Mouse (Mus musculus): Measurements from ENCODE around the gene Camk2b. TPM values are rescaled to one million over a fixed set of nuclear protein-coding genes. Genes with fewer than 3 reads are reported as not detected.
"Not testable (repeated sequence)": the region's sequence is repeated elsewhere in the genome, so short reads cannot be mapped to it uniquely, and the experiment has no call there.

Gene Camk2b
- polyA plus RNA-seq, 2 experiments from 2014 or later = 4.3 to 16.1 TPM

GRCm38 (mm10) chr11:5934531-5934930 is 131.6 kb downstream of the Camk2b start:
- ATAC-seq = not testable (repeated sequence)

DNA sequence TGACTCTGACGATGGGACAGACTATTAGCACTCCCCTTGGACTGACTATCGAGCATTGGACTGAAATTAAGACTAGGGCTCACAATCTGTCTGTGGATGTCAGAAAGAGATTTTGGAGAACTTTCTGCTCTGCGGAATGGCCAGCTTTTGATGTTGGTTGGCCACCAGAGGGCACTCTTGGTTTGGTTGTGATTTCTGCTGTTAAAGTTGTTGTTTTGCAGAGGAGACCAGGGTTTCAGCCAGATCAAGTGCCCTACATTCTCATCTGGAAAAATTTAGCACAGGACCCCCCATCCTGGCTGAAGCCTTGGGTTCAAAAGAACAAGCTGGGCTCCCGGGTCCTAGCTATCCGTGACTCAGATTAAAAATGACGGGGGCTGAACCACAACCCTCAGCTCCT is 134.2 kb downstream of the Camk2b start:
- not testable (repeated sequence) for ATAC-seq

- ATAC-seq = no peak
Observed at GRCm38 (mm10) chr11:5930578-5930977, 135.6 kb downstream of the Camk2b start.

GRCm38 (mm10) chr11:5926696-5927220 is 139.4 kb downstream of the Camk2b start:
- no peak for ATAC-seq

GRCm38 (mm10) chr11:5924699-5925098 is 141.5 kb downstream of the Camk2b start:
- ATAC-seq = no peak

GRCm38 (mm10) chr11:5920323-5920960 is 145.7 kb downstream of the Camk2b start:
- no peak for ATAC-seq

Other genes with a start within 250 kb of the Camk2b start
- gene Polm, start 228.3 kb downstream of the Camk2b start, polyA plus RNA-seq (2017; shearing (Covaris generic)) = 10 to 100 TPM; 20.6 to 22.5 TPM
- gene Aebp1, start 204.4 kb downstream of the Camk2b start, polyA plus RNA-seq (2017; shearing (Covaris generic)) = under 1 TPM in 1 of 2 experiments, not detected in 1; 0.56 TPM
- gene Pold2, start 188.1 kb downstream of the Camk2b start, polyA plus RNA-seq (2017; shearing (Covaris generic)) = 10 to 100 TPM; 20.6 to 26.9 TPM
- not detected for gene Myl7, start 167.6 kb downstream of the Camk2b start, polyA plus RNA-seq (2017; shearing (Covaris generic))
- gene Gck, start 116.3 kb downstream of the Camk2b start, polyA plus RNA-seq (2017; shearing (Covaris generic)) = not detected
- 10 to 100 TPM; 25.6 to 26.7 TPM for gene Ykt6, start 110.7 kb downstream of the Camk2b start, polyA plus RNA-seq (2017; shearing (Covaris generic))
- not detected for gene A730071L15Rik, start 133.7 kb upstream of the Camk2b start, polyA plus RNA-seq (2017; shearing (Covaris generic))
- gene Nudcd3, start 134.1 kb upstream of the Camk2b start, polyA plus RNA-seq (2017; shearing (Covaris generic)) = 10 to 100 TPM; 28.9 to 32.6 TPM
- not detected for gene Npc1l1, start 163.8 kb upstream of the Camk2b start, polyA plus RNA-seq (2017; shearing (Covaris generic))
- gene Ddx56, start 201.4 kb upstream of the Camk2b start, polyA plus RNA-seq (2017; shearing (Covaris generic)) = 10 to 100 TPM; 81.0 to 91.5 TPM
- gene Tmed4, start 208.5 kb upstream of the Camk2b start, polyA plus RNA-seq (2017; shearing (Covaris generic)) = 10 to 100 TPM; 67.7 to 68.5 TPM
- gene Ogdh, start 225.3 kb upstream of the Camk2b start, polyA plus RNA-seq (2017; shearing (Covaris generic)) = 100 to 1,000 TPM; 121 to 141 TPM

All from activated CD4-positive, CD25-positive, alpha-beta regulatory T cell, adult 4 months (primary cell).